Mouse (Mus musculus) right cerebral cortex, postnatal 10 days (tissue): ENCODE measurements at regions not wholly inside any gene's neighbourhood (a gene's known extent, or its start where the extent isn't known, plus 50 kb on each side); places are given as distances from the start of the nearest gene placed in this dataset.
A peak's percentile ranks its signal among the peaks of the same experiment; 100 is the strongest.

Experiments used
- DNase-seq, 2 experiments: peaks; one replicate each; pipeline ENCODE4 v3.0.0; 2021; ENCODE audit warnings: low spot score in 2 of 2

GRCm38 (mm10) chr2:144169576-144170178 lies 100.8 kb upstream of the Mgme1 start:
- no peak for DNase-seq

- peak; percentile 93 to 95 for DNase-seq
Measured at GRCm38 (mm10) chr2:144172100-144172770, 98.2 kb upstream of the Mgme1 start.

GRCm38 (mm10) chr2:144173358-144174106 lies 96.9 kb upstream of the Mgme1 start:
- no peak for DNase-seq

GRCm38 (mm10) chr2:144174366-144175035 lies 96.0 kb upstream of the Mgme1 start:
- DNase-seq, result no peak

- DNase-seq, result no peak
Measured at GRCm38 (mm10) chr2:144176508-144177170, 93.8 kb upstream of the Mgme1 start.

- no peak for DNase-seq
Measured at GRCm38 (mm10) chr2:144177268-144177667, 93.2 kb upstream of the Mgme1 start.

GRCm38 (mm10) chr2:144177920-144178319 lies 92.5 kb upstream of the Mgme1 start:
- DNase-seq, result no peak

- DNase-seq, result no peak
Measured at GRCm38 (mm10) chr2:144182108-144182507, 88.4 kb upstream of the Mgme1 start.

- no peak for DNase-seq
Measured at GRCm38 (mm10) chr2:144182542-144182941, 87.9 kb upstream of the Mgme1 start.

GRCm38 (mm10) chr2:144183371-144183944 lies 87.0 kb upstream of the Mgme1 start:
- DNase-seq, result peak; percentile 47 to 48

- DNase-seq, result no peak
Measured at GRCm38 (mm10) chr2:144185175-144185574, 85.3 kb upstream of the Mgme1 start.

GRCm38 (mm10) chr2:144186426-144186825 lies 84.0 kb upstream of the Mgme1 start:
- DNase-seq, result no peak

- DNase-seq, result no peak
Measured at GRCm38 (mm10) chr2:144188076-144188475, 82.4 kb upstream of the Mgme1 start.

GRCm38 (mm10) chr2:144188485-144188884 lies 82.0 kb upstream of the Mgme1 start:
- no peak for DNase-seq

- DNase-seq, result no peak
Measured at GRCm38 (mm10) chr2:144189756-144190155, 80.7 kb upstream of the Mgme1 start.

GRCm38 (mm10) chr2:144191018-144191417 lies 79.4 kb upstream of the Mgme1 start:
- DNase-seq, result no peak

GRCm38 (mm10) chr2:144191707-144192106 lies 78.8 kb upstream of the Mgme1 start:
- DNase-seq, result no peak

- no peak for DNase-seq
Measured at GRCm38 (mm10) chr2:144192428-144192827, 78.0 kb upstream of the Mgme1 start.

GRCm38 (mm10) chr2:144195851-144196250 lies 74.6 kb upstream of the Mgme1 start:
- no peak for DNase-seq

GRCm38 (mm10) chr2:144197139-144197538 lies 73.3 kb upstream of the Mgme1 start:
- peak in 1 of 2 experiments; percentile 40 for DNase-seq

GRCm38 (mm10) chr2:144198326-144199051 lies 72.0 kb upstream of the Mgme1 start:
- no peak for DNase-seq
